Mouse (Mus musculus) myocyte (in vitro differentiated cells): ENCODE measurements around the gene Clint1. TPM values are rescaled to one million over a fixed set of nuclear protein-coding genes. Genes with fewer than 3 reads are reported as not detected.

Experiments used
- H3K27me3 ChIP-seq: one replicate; pipeline ENCODE4 v1.6.1; 2011; ENCODE audit not compliant: control insufficient read depth, insufficient read depth, insufficient read length
- H3K36me3 ChIP-seq: one replicate; pipeline ENCODE4 v1.6.1; 2011; ENCODE audit not compliant: control insufficient read depth, insufficient read depth
- H3K4me2 ChIP-seq: one replicate; pipeline ENCODE4 v1.6.1; 2011; ENCODE audit warnings: low read depth, control low read depth
- H3K4me3 ChIP-seq: one replicate; pipeline ENCODE4 v1.5.1; 2011; ENCODE audit warnings: mild to moderate bottlenecking, control low read depth, moderate library complexity
- H3K79me2 ChIP-seq: one replicate; pipeline ENCODE4 v1.6.1; 2011; ENCODE audit not compliant: control insufficient read depth, insufficient read depth
- H3ac ChIP-seq: one replicate; pipeline ENCODE4 v1.6.1; 2011; ENCODE audit not compliant: control insufficient read depth, insufficient read length
- CEBPB ChIP-seq: IDR thresholded peaks from 2 replicates; pipeline ENCODE4 v1.6.1; 2011; ENCODE audit warnings: mild to moderate bottlenecking, moderate library complexity; ENCODE audit not compliant: poor library complexity, insufficient read depth, severe bottlenecking
- E2F4 ChIP-seq: IDR thresholded peaks from one replicate; pipeline ENCODE4 v1.6.1; 2011; ENCODE audit warnings: mild to moderate bottlenecking, control low read depth, moderate library complexity; ENCODE audit not compliant: insufficient read depth
- MAX ChIP-seq: IDR thresholded peaks from one replicate; pipeline ENCODE4 v1.6.1; 2011; ENCODE audit warnings: low read depth, mild to moderate bottlenecking, control low read depth
- MYOD1 ChIP-seq, 3 experiments: IDR thresholded peaks; one replicate each; pipeline ENCODE4 v1.6.1; 2011; ENCODE audit warnings: control low read depth in 2 of 3, low read depth in 2 of 3, mild to moderate bottlenecking in 2 of 3, moderate library complexity in 1 of 3; ENCODE audit not compliant: insufficient read length in 2 of 3, control insufficient read depth in 1 of 3
- MYOG ChIP-seq, 3 experiments: IDR thresholded peaks; one replicate each; pipeline ENCODE4 v1.6.1; 2011; ENCODE audit warnings: control low read depth in 2 of 3, low read depth in 2 of 3, mild to moderate bottlenecking in 2 of 3; ENCODE audit not compliant: insufficient read length in 2 of 3, control insufficient read depth in 1 of 3, insufficient read depth in 1 of 3
- POLR2A ChIP-seq: IDR thresholded peaks from one replicate; pipeline ENCODE4 v1.6.1; 2011; ENCODE audit warnings: low read depth, mild to moderate bottlenecking, control low read depth, moderate library complexity; ENCODE audit not compliant: insufficient read length
- POLR2AphosphoS2 ChIP-seq: IDR thresholded peaks from one replicate; pipeline ENCODE4 v1.6.1; 2011; ENCODE audit warnings: low read depth, control low read depth; ENCODE audit not compliant: insufficient read length
- REST ChIP-seq: IDR thresholded peaks from one replicate; pipeline ENCODE4 v1.6.1; 2011; ENCODE audit warnings: mild to moderate bottlenecking, control low read depth, moderate library complexity; ENCODE audit not compliant: insufficient read depth, insufficient read length
- SRF ChIP-seq: IDR thresholded peaks from one replicate; pipeline ENCODE4 v1.6.1; 2011; ENCODE audit warnings: low read depth; ENCODE audit not compliant: control insufficient read depth, insufficient read length
- TCF12 ChIP-seq: IDR thresholded peaks from one replicate; pipeline ENCODE4 v1.6.1; 2011; ENCODE audit warnings: mild to moderate bottlenecking, control low read depth; ENCODE audit not compliant: poor library complexity, insufficient read depth, severe bottlenecking
- TCF3 ChIP-seq: IDR thresholded peaks from one replicate; pipeline ENCODE4 v1.6.1; 2011; ENCODE audit warnings: low read depth, control low read depth; ENCODE audit not compliant: insufficient read length
- USF1 ChIP-seq: IDR thresholded peaks from one replicate; pipeline ENCODE4 v1.6.1; 2011; ENCODE audit warnings: low read depth, mild to moderate bottlenecking, control low read depth, moderate library complexity
- polyA plus RNA-seq: library from polyadenylated mRNA; unstranded; fragments of >200 nt; fragmentation: generic; extraction: Trizol; gene quantifications from one replicate; pipeline ENCODE4 v1.2.1, GENCODE M21; 2012; ENCODE audit warnings: missing spikeins

Gene Clint1
- polyA plus RNA-seq, 1 experiment: 32.5 TPM

DNA sequence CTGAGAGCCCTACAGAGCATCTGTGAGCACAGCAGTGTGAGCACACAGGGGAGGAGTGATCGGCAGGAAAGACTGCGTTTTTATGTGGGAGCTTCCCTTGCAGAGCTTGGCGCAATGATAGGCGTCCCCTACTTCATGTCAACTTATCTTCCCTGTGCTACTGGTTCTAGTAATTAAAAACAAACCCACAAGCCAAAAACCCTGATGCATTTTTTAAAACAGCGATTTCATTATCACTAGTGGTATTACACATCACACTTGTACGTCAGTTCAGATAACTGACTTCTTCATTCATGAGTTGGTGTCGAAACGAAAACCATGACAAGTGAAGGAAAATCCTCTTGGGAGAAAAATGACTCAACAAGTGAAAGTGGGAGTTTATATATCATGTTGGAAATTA lies 87.1 kb downstream of the Clint1 start:
- no peaks in the 10 kb centered on the region for H3K27me3 ChIP-seq
- H3ac ChIP-seq: no peak overlapping the region
- no peak overlapping the region for H3K4me3 ChIP-seq
- peaks cover 4% of the 10 kb centered on the region for H3K36me3 ChIP-seq
- TF ChIP-seq TCF12 (no peak), REST (no peak), MYOG (IDR thresholded peaks at IDR 0.05; ENCODE audit: control insufficient read depth in 1 of 3, insufficient read depth in 1 of 3, insufficient read length in 2 of 3, low read depth in 2 of 3) (no peak), MAX (no peak), USF1 (no peak), E2F4 (no peak), POLR2A (no peak), MYOD1 (IDR thresholded peaks at IDR 0.05; ENCODE audit: control insufficient read depth in 1 of 3, insufficient read length in 2 of 3, low read depth in 2 of 3) (no peak), SRF (no peak), CEBPB (no peak), TCF3 (no peak)
- H3K79me2 ChIP-seq: peaks cover 12% of the 10 kb centered on the region
- no peak overlapping the region for H3K4me2 ChIP-seq

DNA sequence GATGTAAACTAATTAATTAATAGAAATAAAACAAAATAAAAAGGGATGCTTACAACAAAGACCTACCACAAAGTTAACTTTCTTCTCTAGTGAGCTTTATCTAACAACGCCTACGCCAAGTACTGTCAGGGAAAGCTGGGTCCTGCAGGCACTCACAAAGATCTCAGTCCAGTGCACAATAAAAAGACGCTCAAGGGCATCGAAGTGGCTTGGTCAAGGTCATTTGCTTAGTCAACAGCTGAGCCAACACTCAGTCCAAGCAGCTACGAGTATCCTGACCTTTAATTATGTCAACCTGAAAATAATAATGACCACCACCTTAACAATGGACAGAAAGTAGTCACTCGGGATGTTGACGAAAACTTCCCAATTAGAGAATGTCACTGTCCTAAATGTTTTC lies 90.4 kb downstream of the Clint1 start:
- TF ChIP-seq TCF3 (no peak), REST (no peak), E2F4 (no peak), MYOG (IDR thresholded peaks at IDR 0.05; ENCODE audit: control insufficient read depth in 1 of 3, insufficient read depth in 1 of 3, insufficient read length in 2 of 3, low read depth in 2 of 3) (no peak), CEBPB (no peak)
- Histone ChIP-seq H3ac (no peak overlapping the region), H3K4me2 (no peak overlapping the region), H3K36me3 (peaks cover 4% of the 10 kb centered on the region), H3K4me3 (no peak overlapping the region), H3K27me3 (no peaks in the 10 kb centered on the region), H3K79me2 (peaks cover 16% of the 10 kb centered on the region)

GRCm38 (mm10) chr11:45943108-45943705 lies 91.4 kb downstream of the Clint1 start:
- peaks cover 4% of the 10 kb centered on the region for H3K36me3 ChIP-seq
- no peak for TF ChIP-seq E2F4
- TF ChIP-seq TCF3: no peak
- TF ChIP-seq REST: no peak
- no peak for TF ChIP-seq MYOD1 (IDR thresholded peaks at IDR 0.05; ENCODE audit: control insufficient read depth in 1 of 3, insufficient read length in 2 of 3, low read depth in 2 of 3)
- TF ChIP-seq MAX: no peak
- no peak for TF ChIP-seq USF1
- TF ChIP-seq TCF12: no peak
- no peak for TF ChIP-seq MYOG (IDR thresholded peaks at IDR 0.05; ENCODE audit: control insufficient read depth in 1 of 3, insufficient read depth in 1 of 3, insufficient read length in 2 of 3, low read depth in 2 of 3)
- no peak for TF ChIP-seq CEBPB
- no peaks in the 10 kb centered on the region for H3K27me3 ChIP-seq
- H3K79me2 ChIP-seq: peaks cover 16% of the 10 kb centered on the region
- peak overlapping the region; percentile 51 for H3K4me3 ChIP-seq
- peak overlapping the region; percentile 81 for H3K4me2 ChIP-seq
- H3ac ChIP-seq: no peak overlapping the region

DNA sequence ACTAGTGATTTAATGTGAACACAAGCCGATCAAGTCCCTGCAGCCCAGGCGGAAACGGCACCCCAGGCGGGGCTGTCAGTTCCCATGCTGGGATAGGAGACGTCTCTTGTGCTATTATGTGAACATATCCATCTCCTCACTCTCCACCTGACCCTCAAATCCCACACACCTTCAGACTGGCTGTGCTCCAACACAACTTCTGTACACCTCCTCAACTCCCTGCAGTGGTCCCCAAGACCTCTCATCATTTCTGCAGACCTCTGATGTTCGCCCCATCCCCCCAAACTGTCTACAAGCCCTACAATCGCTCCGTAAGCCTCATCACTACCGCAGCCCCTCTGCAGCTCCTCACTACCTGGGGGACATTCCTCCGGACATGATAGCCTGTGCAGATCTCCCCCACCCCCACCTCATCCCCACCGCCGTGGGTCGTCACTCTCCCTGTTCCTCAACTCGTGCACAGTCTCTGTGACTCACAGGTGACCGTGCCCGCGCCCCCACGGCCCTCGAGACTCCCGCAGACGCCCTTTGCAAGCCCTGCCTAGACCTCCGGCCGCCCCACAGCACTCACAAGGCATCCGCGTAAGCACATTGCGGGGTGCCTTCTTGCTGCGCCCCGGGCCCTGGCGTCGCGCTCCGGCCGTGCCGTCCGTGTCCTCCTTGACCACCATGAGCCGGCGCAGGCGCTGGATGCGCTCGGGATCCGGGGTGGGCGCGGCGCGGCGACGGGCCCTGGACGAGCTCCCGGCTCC lies 92.2 kb downstream of the Clint1 start:
- H3ac ChIP-seq: peak overlapping the region; percentile 54
- peaks cover 4% of the 10 kb centered on the region for H3K36me3 ChIP-seq
- no peak for TF ChIP-seq MAX
- H3K27me3 ChIP-seq: no peaks in the 10 kb centered on the region
- peaks cover 16% of the 10 kb centered on the region for H3K79me2 ChIP-seq
- H3K4me3 ChIP-seq: peak overlapping the region; percentile 51
- peak overlapping the region; percentile 81 for H3K4me2 ChIP-seq

DNA sequence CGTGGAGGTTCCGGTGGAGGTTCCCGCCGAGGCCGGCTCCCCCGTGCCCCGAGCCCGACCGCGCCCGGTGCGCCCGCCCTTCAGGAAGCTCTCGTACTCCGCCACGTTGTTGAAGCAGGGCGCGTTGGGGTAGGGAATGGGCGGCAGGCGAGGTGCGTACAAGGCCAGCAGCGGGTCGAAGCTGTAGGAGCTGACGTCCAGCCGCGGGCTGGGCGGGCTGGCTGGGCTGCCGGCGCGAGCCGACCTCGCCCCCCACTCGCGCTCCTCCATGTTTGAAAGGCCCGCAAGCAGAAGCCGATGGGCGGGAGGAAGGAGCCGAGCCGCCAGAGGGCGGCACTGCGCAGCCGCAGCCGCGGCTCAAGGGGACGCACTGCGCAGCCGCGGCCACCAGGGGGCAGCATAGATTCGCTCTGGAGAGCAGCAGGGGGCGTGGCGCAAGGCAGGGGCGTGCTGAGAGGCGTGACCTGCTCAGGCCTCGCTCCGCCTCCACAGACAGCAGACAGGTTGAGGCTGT lies 92.8 kb downstream of the Clint1 start, which contains the start of gene Lsm11:
Gene Lsm11, minus strand, starts transcription at position 293 of the 514 bp plus-strand sequence.
- H3ac ChIP-seq: peak within 1 kb of the TSS; percentile 54

More for the DNA sequence above, 92.8 kb downstream of the Clint1 start, which contains the start of gene Lsm11:
- Histone ChIP-seq H3K36me3 (peaks cover 11% of the 10 kb centered on the region), H3K27me3 (no peaks in the 10 kb centered on the region), H3K4me2 (peak within 1 kb of the TSS; percentile 81), H3K79me2 (peaks cover 16% of the 10 kb centered on the region), H3K4me3 (peak within 1 kb of the TSS; percentile 51)
- TF ChIP-seq E2F4: peak; percentile 76
- no peak for TF ChIP-seq REST
- TF ChIP-seq MYOG (IDR thresholded peaks at IDR 0.05; ENCODE audit: control insufficient read depth in 1 of 3, insufficient read depth in 1 of 3, insufficient read length in 2 of 3, low read depth in 2 of 3): peak in 1 of 3 experiments; percentile 52
- no peak for TF ChIP-seq USF1
- no peak for TF ChIP-seq CEBPB
- no peak for TF ChIP-seq MAX
- TF ChIP-seq MYOD1 (IDR thresholded peaks at IDR 0.05; ENCODE audit: control insufficient read depth in 1 of 3, insufficient read length in 2 of 3, low read depth in 2 of 3): peak in 1 of 3 experiments; percentile 38
- no peak for TF ChIP-seq TCF12
- TF ChIP-seq SRF: peak; percentile 56
- no peak for TF ChIP-seq TCF3
- peak; percentile 66 for TF ChIP-seq POLR2AphosphoS2
- peak; percentile 40 for TF ChIP-seq POLR2A
